In genomic region chr4:132960864-132961639, GRCm38 (mm10) we compare ENCODE assay signal across 10 mouse cellular contexts. TPM values are rescaled to one million over a fixed set of nuclear protein-coding genes. Genes with fewer than 3 reads are reported as not detected.
A peak's percentile ranks its signal among the peaks of the same experiment; 100 is the strongest.
DNase-seq lines count a peak whose midpoint lies in the region; ATAC-seq and TF ChIP-seq lines count a peak whose summit lies in the region.
"Had no signal": no experiment of that assay in that cellular context is flagged by ENCODE, and none has a peak within 500 bp of the region (broad histone marks: within the 10 kb centered on the region; RNA-seq: fewer than 3 reads in every experiment).

No protein-coding gene starts in this region.

- TF ChIP-seq CTCF in gastrocnemius, adult 2 months (IDR thresholded peaks at IDR 0.05) = no peak

- H3K27ac ChIP-seq in gastrocnemius, adult 2 months = peak overlapping the region; percentile 81
- H3K27ac ChIP-seq in heart, embryonic 13.5 days (replicated peaks) = peak overlapping the region; percentile 96
- H3K27ac ChIP-seq in limb, embryonic 12.5 days = peak overlapping the region; percentile 94
- H3K27ac ChIP-seq: embryonic facial prominence, embryonic 15.5 days had no signal

- H3K4me3 ChIP-seq in gastrocnemius, adult 2 months = no peak overlapping the region
- H3K4me3 ChIP-seq in heart, embryonic 13.5 days = no peak overlapping the region
- H3K4me3 ChIP-seq in limb, embryonic 12.5 days (replicated peaks) = no peak overlapping the region
- H3K4me3 ChIP-seq: embryonic facial prominence, embryonic 15.5 days had no signal

- intact Hi-C loops in gastrocnemius, adult 2 months (cut with DNase I) = no loop called here

- H3K36me3 ChIP-seq in heart, embryonic 13.5 days = no peaks in the 10 kb centered on the region
- H3K36me3 ChIP-seq in limb, embryonic 12.5 days = no peaks in the 10 kb centered on the region
- H3K36me3 ChIP-seq: embryonic facial prominence, embryonic 15.5 days had no signal

- peak; percentile 57 for DNase-seq in gastrocnemius, adult 2 months
- no peak for DNase-seq in gastrocnemius, adult 8-10 months (ENCODE audit: low spot score in 2 of 2)
- DNase-seq in MN1 (ENCODE audit: low spot score) = peak; percentile 62
- no peak for DNase-seq in left cerebral cortex, adult 9 months (ENCODE audit: low spot score in 2 of 2)
- DNase-seq in spleen, adult 12 weeks (ENCODE audit: low spot score) = no peak
- DNase-seq in thymus, postnatal 10 days (ENCODE audit: low spot score in 2 of 2) = no peak

- H3K9me3 ChIP-seq in heart, embryonic 13.5 days = no peaks in the 10 kb centered on the region
- H3K9me3 ChIP-seq in limb, embryonic 12.5 days = no peaks in the 10 kb centered on the region
- H3K9me3 ChIP-seq: embryonic facial prominence, embryonic 15.5 days had no signal

- peaks cover 53% of the 10 kb centered on the region for H3K4me1 ChIP-seq in heart, embryonic 13.5 days
- peaks cover 52% of the 10 kb centered on the region for H3K4me1 ChIP-seq in limb, embryonic 12.5 days (replicated peaks)

- ATAC-seq in heart, embryonic 13.5 days (ENCODE audit: extremely low read depth, insufficient number of reproducible peaks, low FRiP score, low TSS enrichment) = no peak
- ATAC-seq in limb, embryonic 12.5 days (ENCODE audit: insufficient number of reproducible peaks, insufficient read depth, low FRiP score, low TSS enrichment, low read depth) = no peak

- H3K9ac ChIP-seq in heart, embryonic 13.5 days = peak overlapping the region; percentile 51
- no peak overlapping the region for H3K9ac ChIP-seq in limb, embryonic 12.5 days (replicated peaks)
- H3K9ac ChIP-seq: embryonic facial prominence, embryonic 15.5 days had no signal

- no peaks in the 10 kb centered on the region for H3K27me3 ChIP-seq in heart, embryonic 13.5 days (replicated peaks)
- H3K27me3 ChIP-seq in limb, embryonic 12.5 days = no peaks in the 10 kb centered on the region
- H3K27me3 ChIP-seq: CH12.LX; embryonic facial prominence, embryonic 15.5 days had no signal

- H3K4me2 ChIP-seq in heart, embryonic 13.5 days = peak overlapping the region; percentile 10
- H3K4me2 ChIP-seq in limb, embryonic 12.5 days = no peak overlapping the region
- H3K4me2 ChIP-seq: embryonic facial prominence, embryonic 15.5 days had no signal

- 15% methylated on average over 13 of the region's 13 CpGs for WGBS in heart, embryonic 13.5 days
- 67% methylated on average over 13 of the region's 13 CpGs for WGBS in limb, embryonic 12.5 days

RNA-seq across cellular contexts. Expression of gene Fgr, which starts 12.8 kb away (rescaled TPM):
- total RNA-seq in gastrocnemius, adult 2 months (2021) = under 1 TPM in 1 of 2 experiments, not detected in 1; 0.06 TPM
- total RNA-seq in gastrocnemius, adult 8-10 months (2022) = not detected
- 0.21 and 0.23 TPM in 2 replicates for polyA plus RNA-seq in heart, embryonic 13.5 days (2015; fragmentation: Nextera tagmentation; extraction: Ambion mirVana)
- polyA plus RNA-seq in limb, embryonic 12.5 days (2016; fragmentation: Nextera tagmentation; extraction: Ambion mirVana) = 0.26 and 0.36 TPM in 2 replicates

RNA-seq across cellular contexts. Expression of gene Fam76a, which starts 38.7 kb away (rescaled TPM):
- 10 to 100 TPM; 23.5 to 29.9 TPM for total RNA-seq in gastrocnemius, adult 2 months (2021)
- 10 to 100 TPM; 31.5 to 35.9 (median 33.8) TPM for total RNA-seq in gastrocnemius, adult 8-10 months (2022)
- 34.8 and 35.6 TPM in 2 replicates for polyA plus RNA-seq in heart, embryonic 13.5 days (2015; fragmentation: Nextera tagmentation; extraction: Ambion mirVana)
- 25.8 and 31.7 TPM in 2 replicates for polyA plus RNA-seq in limb, embryonic 12.5 days (2016; fragmentation: Nextera tagmentation; extraction: Ambion mirVana)

RNA-seq across cellular contexts. Expression of gene Ahdc1, which starts 50.0 kb away (rescaled TPM):
- 10 to 100 TPM; 30.2 to 55.1 TPM for total RNA-seq in gastrocnemius, adult 2 months (2021)
- total RNA-seq in gastrocnemius, adult 8-10 months (2022) = 10 to 100 TPM; 26.3 to 32.9 (median 28.9) TPM
- polyA plus RNA-seq in heart, embryonic 13.5 days (2015; fragmentation: Nextera tagmentation; extraction: Ambion mirVana) = 6.5 and 6.9 TPM in 2 replicates
- 13.2 and 14.5 TPM in 2 replicates for polyA plus RNA-seq in limb, embryonic 12.5 days (2016; fragmentation: Nextera tagmentation; extraction: Ambion mirVana)

Comparison
In these comparisons a context has a peak if more than half of its experiments do, and no peak if none do; other contexts are left out.
1. DNase-seq: peak in gastrocnemius, adult 2 months (single experiment) and MN1 (single experiment); none in gastrocnemius, adult 8-10 months (0 of 2), left cerebral cortex, adult 9 months (0 of 2), spleen, adult 12 weeks (single experiment) and thymus, postnatal 10 days (0 of 2).
2. Peak in every context shown above with its lines, with median percentiles within 50 percentile points of each other: H3K27ac ChIP-seq.